Mouse (Mus musculus) E14TG2a.4 (cell line): ENCODE results near the gene Ubald2.

Experiments used
- CTCF ChIP-seq: conservative IDR thresholded peaks from 2 replicates; pipeline ENCODE4 v1.5.1; 2014; ENCODE audit warnings: low read length
- NANOG ChIP-seq: IDR thresholded peaks from 2 replicates; pipeline ENCODE4 v1.6.1; 2014; ENCODE audit warnings: borderline replicate concordance, low read length, mixed read lengths
- POU5F1 ChIP-seq: IDR thresholded peaks from 2 replicates; pipeline ENCODE4 v1.6.1; 2014; ENCODE audit warnings: low read length, borderline replicate concordance

GRCm38 (mm10) chr11:116477160-116477759, 43.4 kb downstream of the Ubald2 start:
- TF ChIP-seq CTCF (no peak), POU5F1 (no peak), NANOG (no peak)
